8 mouse cellular contexts compared by ENCODE assay signal in genomic region chr7:101321218-101321827, GRCm38 (mm10). TPM values are rescaled to one million over a fixed set of nuclear protein-coding genes. Genes with fewer than 3 reads are reported as not detected.
DNase-seq lines count a peak whose midpoint lies in the region; ATAC-seq and TF ChIP-seq lines count a peak whose summit lies in the region.

No protein-coding gene starts in this region.

- TF ChIP-seq CTCF in spleen, adult 2 months (IDR thresholded peaks at IDR 0.05; ENCODE audit: extremely low read depth, insufficient read depth, insufficient read length, insufficient replicate concordance), result no peak

- no peaks in the 10 kb centered on the region for H3K27me3 ChIP-seq in heart, embryonic 14.5 days (ENCODE audit: control insufficient read depth, insufficient read depth, low read length)
- peaks cover 3% of the 10 kb centered on the region; the same call in 1 of the 2 replicates for H3K27me3 ChIP-seq in spleen, adult 2 months (ENCODE audit: control insufficient read depth, insufficient read depth, low read length)

- peak; percentile 43 for DNase-seq in ovary, postnatal 36 days (ENCODE audit: low spot score)
- no peak for DNase-seq in ovary, adult 18-20 months (ENCODE audit: low spot score)
- peak; percentile 61 to 64 for DNase-seq in cerebellum, postnatal 14 days
- peak; percentile 76 for DNase-seq in kidney, postnatal 14 days
- peak; percentile 65 to 70 for DNase-seq in lung, postnatal 4 days
- peak in 1 of 2 experiments; percentile 22 for DNase-seq in spleen, adult 2 months (ENCODE audit: low read depth in 1 of 2, low spot score in 2 of 2)
- no peak for DNase-seq in c-Kit-positive CD71-positive TER-119-positive erythroid progenitor cells, embryonic 14.5 days (ENCODE audit: low spot score)

- peak; percentile 41; the same call in 1 of the 2 replicates for ATAC-seq in heart, embryonic 14.5 days (ENCODE audit: insufficient number of reproducible peaks, insufficient read depth, low FRiP score, low read depth)

- peak overlapping the region; percentile 99 for H3K4me2 ChIP-seq in heart, embryonic 14.5 days (ENCODE audit: low read length)

- no peaks in the 10 kb centered on the region for H3K36me3 ChIP-seq in heart, embryonic 14.5 days (ENCODE audit: control insufficient read depth, insufficient read depth, low read length)
- no peaks in the 10 kb centered on the region for H3K36me3 ChIP-seq in spleen, adult 2 months (ENCODE audit: control insufficient read depth, insufficient read depth, low read length)

- H3K4me3 ChIP-seq in heart, embryonic 14.5 days (ENCODE audit: control insufficient read depth in 1 of 2, insufficient read depth in 1 of 2, low read depth in 1 of 2, low read length in 2 of 2), result peak overlapping the region; percentile 57 to 82
- peak overlapping the region; percentile 65 for H3K4me3 ChIP-seq in spleen, adult 2 months (ENCODE audit: extremely low read depth, insufficient read depth, insufficient read length)

- H3K27ac ChIP-seq in heart, embryonic 14.5 days (replicated peaks in 1 of 2; ENCODE audit: control insufficient read depth in 1 of 2, insufficient read depth in 1 of 2, low read depth in 2 of 2, low read length in 2 of 2), result no peak overlapping the region
- no peak overlapping the region for H3K27ac ChIP-seq in spleen, adult 2 months (ENCODE audit: insufficient read depth, low read length)

- H3K9me3 ChIP-seq in heart, embryonic 14.5 days (ENCODE audit: control insufficient read depth, low read length), result no peaks in the 10 kb centered on the region

- no peak for TF ChIP-seq POLR2A in spleen, adult 2 months (IDR thresholded peaks at IDR 0.05; ENCODE audit: low read depth, low read length)

- 2% methylated on average over 51 of the region's 61 CpGs for WGBS in heart, embryonic 14.5 days
- WGBS in spleen, adult 2 months, result 2% methylated on average over 60 of the region's 61 CpGs

- H3K4me1 ChIP-seq in heart, embryonic 14.5 days (ENCODE audit: control insufficient read depth in 2 of 2, insufficient read depth in 2 of 2, low read length in 2 of 2), result peaks cover 14 to 15% of the 10 kb centered on the region in 2 experiments
- peaks cover 16% of the 10 kb centered on the region; the same call in 1 of the 2 replicates for H3K4me1 ChIP-seq in spleen, adult 2 months (ENCODE audit: control insufficient read depth, insufficient read depth, insufficient read length)

- H3K9ac ChIP-seq in heart, embryonic 14.5 days (ENCODE audit: low read length), result peak overlapping the region; percentile 83

RNA-seq across cellular contexts. Expression of gene Stard10, which starts 4.4 kb away (rescaled TPM):
- polyA plus RNA-seq in heart, embryonic 14.5 days (2014; fragmentation: Nextera tagmentation; extraction: Ambion mirVana), result 41.9 and 61.7 TPM in 2 replicates
- 29.3 and 42.0 TPM in 2 replicates for polyA plus RNA-seq in spleen, adult 2 months (2012; rRNA removed)

RNA-seq across cellular contexts. Expression of gene Atg16l2, which starts 19.3 kb away (rescaled TPM):
- polyA plus RNA-seq in heart, embryonic 14.5 days (2014; fragmentation: Nextera tagmentation; extraction: Ambion mirVana), result 21.3 and 25.5 TPM in 2 replicates
- polyA plus RNA-seq in spleen, adult 2 months (2012; rRNA removed), result 62.9 and 86.0 TPM in 2 replicates

RNA-seq across cellular contexts. Expression of gene Arap1, which starts 26.5 kb away (rescaled TPM):
- 26.7 and 29.2 TPM in 2 replicates for polyA plus RNA-seq in heart, embryonic 14.5 days (2014; fragmentation: Nextera tagmentation; extraction: Ambion mirVana)
- 227 and 248 TPM in 2 replicates for polyA plus RNA-seq in spleen, adult 2 months (2012; rRNA removed)

Comparison
In these comparisons a context has a peak if more than half of its experiments do, and no peak if none do; other contexts are left out.
1. DNase-seq: peak in ovary, postnatal 36 days (single experiment), cerebellum, postnatal 14 days (2 of 2), kidney, postnatal 14 days (single experiment) and lung, postnatal 4 days (2 of 2); none in ovary, adult 18-20 months (single experiment) and c-Kit-positive CD71-positive TER-119-positive erythroid progenitor cells, embryonic 14.5 days (single experiment).